Mouse (Mus musculus) liver, embryonic 14.5 days (tissue): ENCODE results near the gene Theg.

Source experiments
- CTCF ChIP-seq: IDR thresholded peaks from 2 replicates; pipeline ENCODE4 v1.5.1; 2016; ENCODE audit warnings: antibody characterized with exemption, low read depth, control low read depth
- EP300 ChIP-seq: IDR thresholded peaks from 2 replicates; pipeline ENCODE4 v1.6.1; 2016; ENCODE audit warnings: antibody characterized with exemption, low read depth

DNA sequence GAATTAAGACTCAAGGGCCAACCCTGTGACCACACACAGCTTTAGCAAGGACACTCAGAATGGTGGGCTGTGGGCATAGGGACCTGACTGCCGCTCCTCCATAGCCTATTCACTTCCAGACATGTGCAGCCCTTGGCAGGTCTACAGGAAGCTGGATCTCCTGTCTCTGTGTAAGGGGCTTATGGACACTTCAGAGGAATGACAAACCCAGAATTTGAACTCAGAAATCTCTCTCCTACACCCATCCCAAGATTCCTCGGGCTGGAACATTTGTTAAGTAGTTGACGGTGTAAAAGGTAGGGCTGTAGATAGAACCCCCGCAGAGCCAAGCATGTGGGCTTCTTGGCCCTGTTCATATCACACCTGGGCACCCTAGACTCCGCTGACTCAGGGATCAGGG, 29.2 kb upstream of the Theg start:
- TF ChIP-seq CTCF (no peak), EP300 (no peak)
